Mouse (Mus musculus) cerebellum, adult 18-20 months (tissue): Measurements from ENCODE around the gene Prim1.
"Not testable (repeated sequence)": the region's sequence is repeated elsewhere in the genome, so short reads cannot be mapped to it uniquely, and the experiment has no call there.

Experiments
- DNase-seq, 2 experiments: peaks; one replicate each; pipeline ENCODE4 v3.0.0; 2021

Prim1 gene

GRCm38 (mm10) chr10:128039167-128039566 is 24.2 kb downstream of the Prim1 start:
- no peak for DNase-seq

GRCm38 (mm10) chr10:128039858-128040257 is 24.9 kb downstream of the Prim1 start:
- DNase-seq, result no peak

DNA sequence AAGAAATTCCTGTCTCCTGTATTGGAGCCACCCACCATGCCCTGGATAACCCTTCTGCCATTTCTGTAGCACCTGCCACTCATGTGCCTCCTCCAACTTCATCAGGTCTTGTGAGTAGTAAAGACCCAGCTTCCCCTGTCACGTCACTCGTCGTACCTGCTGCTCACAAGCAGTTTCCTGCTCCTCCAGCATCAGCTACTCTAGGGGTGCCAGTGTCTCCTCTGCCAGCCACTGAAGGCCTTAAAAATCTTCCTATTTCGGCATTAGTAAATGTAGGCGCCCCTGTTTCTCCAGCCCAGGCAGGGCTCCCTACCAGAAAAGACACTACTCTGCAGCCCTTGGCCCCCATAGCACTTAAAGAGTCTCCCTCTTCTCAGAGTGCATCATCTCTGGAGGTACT is 25.3 kb downstream of the Prim1 start:
- DNase-seq, result no peak

- DNase-seq, result no peak
Observed at GRCm38 (mm10) chr10:128041636-128042035, 26.7 kb downstream of the Prim1 start.

DNA sequence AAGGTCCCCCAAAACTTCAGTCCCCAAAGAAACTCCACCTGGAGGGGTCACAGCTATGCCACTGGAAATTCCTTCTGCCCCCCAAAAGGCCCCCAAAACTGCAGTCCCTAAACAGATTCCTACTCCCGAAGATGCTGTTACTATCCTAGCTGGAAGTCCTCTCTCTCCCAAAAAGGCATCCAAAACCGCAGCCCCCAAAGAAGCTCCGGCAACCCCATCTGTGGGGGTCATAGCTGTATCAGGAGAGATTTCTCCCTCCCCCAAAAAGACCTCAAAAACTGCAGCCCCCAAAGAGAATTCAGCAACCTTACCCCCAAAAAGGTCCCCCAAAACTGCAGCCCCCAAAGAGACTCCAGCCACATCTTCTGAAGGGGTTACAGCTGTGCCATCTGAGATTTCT is 27.5 kb downstream of the Prim1 start:
- DNase-seq, result no peak

DNA sequence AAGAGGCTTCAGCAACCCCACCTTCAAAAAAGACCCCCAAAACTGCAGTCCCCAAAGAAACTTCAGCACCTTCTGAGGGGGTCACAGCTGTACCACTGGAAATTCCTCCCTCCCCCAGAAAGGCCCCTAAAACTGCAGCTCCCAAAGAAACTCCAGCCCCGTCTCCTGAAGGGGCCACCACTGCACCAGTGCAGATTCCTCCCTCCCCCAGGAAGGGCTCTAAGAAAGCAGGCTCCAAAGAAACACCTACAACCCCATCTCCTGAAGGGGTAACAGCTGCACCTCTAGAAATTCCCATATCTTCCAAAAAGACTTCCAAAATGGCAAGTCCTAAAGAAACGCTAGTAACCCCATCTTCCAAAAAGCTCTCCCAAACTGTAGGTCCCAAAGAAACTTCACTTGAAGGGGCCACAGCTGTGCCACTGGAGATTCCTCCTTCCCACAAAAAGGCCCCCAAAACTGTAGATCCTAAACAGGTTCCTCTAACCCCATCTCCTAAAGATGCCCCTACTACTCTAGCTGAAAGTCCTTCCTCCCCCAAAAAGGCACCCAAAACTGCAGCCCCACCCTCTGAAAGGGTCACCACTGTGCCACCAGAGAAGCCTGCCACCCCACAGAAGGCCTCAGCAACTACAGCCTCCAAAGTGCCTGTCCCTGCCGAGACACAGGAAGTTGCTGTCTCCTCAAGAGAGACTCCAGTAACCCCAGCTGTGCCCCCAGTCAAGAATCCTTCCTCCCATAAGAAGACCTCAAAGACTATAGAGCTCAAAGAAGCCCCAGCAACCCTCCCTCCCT is 28.3 kb downstream of the Prim1 start:
- no peak for DNase-seq

GRCm38 (mm10) chr10:128048157-128048556 is 33.2 kb downstream of the Prim1 start:
- DNase-seq, result no peak

GRCm38 (mm10) chr10:128049741-128050140 is 34.8 kb downstream of the Prim1 start:
- no peak for DNase-seq

DNA sequence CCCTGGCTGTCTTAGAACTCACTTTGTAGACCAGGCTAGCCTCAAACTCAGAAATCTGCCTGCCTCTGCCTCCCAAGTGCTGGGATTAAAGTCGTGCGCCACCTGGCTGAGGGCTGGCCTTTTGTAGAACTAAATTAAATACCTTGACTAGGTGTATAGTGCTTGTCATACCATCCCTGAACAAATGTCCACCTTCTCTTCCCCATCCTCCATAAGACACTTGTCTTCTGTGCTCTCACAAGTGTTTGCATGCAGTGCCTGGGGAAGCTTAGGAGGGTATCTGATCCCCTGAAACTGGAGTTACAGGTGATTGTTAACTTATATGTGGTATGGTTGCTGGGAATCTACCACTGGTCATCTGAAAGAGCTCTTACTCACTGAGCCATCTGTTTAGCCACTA is 35.4 kb downstream of the Prim1 start:
- DNase-seq, result no peak

DNA sequence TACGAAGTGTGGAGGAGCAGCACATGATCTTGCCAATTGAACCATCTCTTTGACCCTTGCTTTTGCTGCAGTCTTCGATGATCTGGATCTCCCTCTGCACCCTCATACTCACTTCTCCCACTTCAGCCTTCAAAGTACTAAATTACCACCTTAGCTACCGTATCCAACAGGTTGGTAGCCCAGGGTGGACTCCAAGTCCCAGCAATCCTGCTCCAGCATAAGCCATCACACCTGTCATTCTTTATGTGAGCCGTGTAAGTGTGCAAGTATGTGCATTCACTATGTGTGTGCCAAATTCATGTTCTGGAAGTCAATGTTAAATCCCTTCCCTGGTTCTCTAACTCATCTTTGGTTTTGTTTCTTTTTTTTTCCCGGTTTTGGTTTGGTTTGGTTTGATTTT is 36.6 kb downstream of the Prim1 start:
- DNase-seq, result no peak

GRCm38 (mm10) chr10:128052136-128052535 is 37.2 kb downstream of the Prim1 start:
- not testable (repeated sequence) for DNase-seq

DNA sequence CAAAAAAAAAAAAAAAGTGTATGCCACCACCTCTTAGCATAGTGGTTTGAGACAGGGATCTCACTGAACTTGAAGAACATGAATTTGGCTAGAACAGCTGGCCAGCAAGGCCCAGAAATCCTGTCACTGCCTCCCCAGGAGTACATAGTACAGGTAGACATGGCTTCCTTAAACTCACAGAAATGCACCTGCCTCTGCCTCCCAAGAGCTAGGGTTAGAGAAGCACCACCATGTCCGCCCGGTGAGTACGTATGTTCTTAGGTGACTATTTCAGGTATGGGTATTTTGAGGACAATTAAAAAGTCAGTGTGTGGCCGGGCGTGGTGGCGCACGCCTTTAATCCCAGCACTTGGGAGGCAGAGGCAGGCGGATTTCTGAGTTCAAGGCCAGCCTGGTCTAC is 38.0 kb downstream of the Prim1 start:
- DNase-seq, result no peak

DNA sequence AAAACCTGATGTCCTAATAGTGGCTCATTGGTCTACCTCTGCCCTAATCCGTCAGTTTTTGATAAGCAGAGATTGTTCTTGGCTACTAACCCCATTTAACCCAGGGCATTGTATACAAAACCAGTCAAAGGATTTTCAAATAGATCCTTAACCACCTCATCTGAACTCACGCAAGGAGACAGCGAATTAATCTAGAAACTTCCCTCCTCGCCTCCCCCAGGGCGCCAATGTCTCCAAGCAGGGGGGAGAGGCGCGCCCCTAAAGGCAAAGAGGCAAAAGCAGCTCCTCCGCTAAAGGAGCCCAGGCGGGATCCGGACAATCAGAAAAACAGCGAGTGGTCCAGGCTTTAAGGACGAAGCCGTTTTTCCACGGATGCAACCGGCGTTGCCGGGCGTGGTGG is 43.2 kb downstream of the Prim1 start:
- no peak for DNase-seq

DNA sequence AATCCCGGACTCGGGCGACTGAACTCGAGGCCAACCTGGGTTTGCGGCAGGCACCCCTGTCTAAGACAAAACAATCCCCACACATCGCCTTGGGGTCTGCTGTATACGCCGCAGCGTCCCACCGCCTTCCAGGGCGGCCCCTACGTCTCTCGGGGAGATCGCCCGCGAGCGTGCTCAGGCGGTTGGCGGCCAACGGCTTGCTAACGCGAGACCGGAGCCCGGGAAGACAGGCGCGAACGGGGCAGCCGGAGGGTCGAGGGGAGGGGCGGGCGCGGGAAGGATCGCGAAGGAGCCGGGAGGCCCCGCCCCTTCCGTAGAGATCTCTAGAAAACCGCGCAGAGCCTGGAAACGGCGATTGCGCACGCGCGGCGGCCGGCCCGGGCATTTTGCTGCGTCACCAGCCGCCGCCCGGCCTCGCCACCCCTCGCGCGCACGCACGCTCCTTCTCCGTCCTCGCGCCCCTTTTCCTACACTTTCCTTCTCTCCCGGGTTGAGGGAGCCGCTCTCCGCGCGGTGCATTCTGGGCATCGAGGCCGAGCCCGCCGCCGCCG is 43.7 kb downstream of the Prim1 start, which contains the start of gene Ptges3:
Gene Ptges3 (plus strand): TSS at position 354 of the 551 bp plus-strand sequence.
- DNase-seq, result peak; percentile 95 to 99

GRCm38 (mm10) chr10:128059207-128059981 is 44.4 kb downstream of the Prim1 start:
- DNase-seq, result peak; percentile 39 to 56

- no peak for DNase-seq
Observed at GRCm38 (mm10) chr10:128061109-128061508, 46.1 kb downstream of the Prim1 start.

DNA sequence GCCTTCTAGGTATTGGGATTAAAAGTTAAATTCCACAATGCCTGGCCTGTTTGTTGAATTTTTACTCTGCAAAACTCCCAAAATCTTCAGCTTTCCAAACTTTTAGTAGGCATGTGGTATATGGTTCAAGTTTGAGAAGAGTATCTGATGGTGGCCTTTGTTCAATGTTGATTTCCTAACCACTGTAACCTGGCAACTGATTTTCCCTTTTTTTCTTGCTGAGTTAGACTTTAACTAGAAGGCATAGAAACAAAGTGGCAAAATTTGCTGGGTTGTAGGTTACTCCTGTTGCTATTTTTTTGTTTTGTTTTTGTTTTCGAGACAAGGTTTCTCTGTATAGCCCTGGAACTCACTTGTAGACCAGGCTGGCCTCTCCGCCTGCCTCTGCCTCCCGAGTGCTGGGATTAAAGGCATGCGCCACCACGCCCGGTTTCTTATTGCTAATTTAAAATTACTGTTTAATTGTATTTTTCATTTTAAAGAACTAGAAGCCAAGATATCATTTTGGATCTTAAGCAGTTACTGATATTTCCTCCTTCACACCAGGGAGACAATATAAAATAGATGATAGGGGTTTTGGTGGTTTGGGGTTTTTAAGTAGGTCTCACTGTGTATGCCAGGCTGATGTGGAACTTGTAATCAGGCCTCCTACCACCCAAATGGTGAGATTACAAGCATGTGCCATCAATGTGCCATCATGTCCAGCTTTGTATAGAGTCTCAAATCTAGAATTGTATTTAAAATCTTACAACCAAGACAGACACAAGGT is 47.4 kb downstream of the Prim1 start:
- no peak for DNase-seq

DNA sequence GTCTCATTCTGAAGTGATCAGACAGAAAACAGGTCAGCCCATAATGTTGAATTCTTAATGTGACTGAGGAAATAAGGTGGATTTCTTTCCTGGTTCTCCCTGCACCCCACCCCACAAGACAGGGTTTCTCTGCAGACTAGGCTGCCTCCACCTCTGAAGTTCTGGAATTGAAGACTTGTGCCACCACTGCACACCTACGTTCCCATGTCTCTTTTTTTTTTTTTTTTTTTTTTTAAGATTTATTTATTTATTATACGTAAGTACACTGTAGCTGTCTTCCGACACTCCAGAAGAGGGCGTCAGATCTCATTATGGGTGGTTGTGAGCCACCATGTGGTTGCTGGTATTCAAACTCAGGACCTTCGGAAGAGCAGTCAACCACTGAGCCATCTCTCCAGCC is 51.1 kb downstream of the Prim1 start:
- no peak for DNase-seq

DNA sequence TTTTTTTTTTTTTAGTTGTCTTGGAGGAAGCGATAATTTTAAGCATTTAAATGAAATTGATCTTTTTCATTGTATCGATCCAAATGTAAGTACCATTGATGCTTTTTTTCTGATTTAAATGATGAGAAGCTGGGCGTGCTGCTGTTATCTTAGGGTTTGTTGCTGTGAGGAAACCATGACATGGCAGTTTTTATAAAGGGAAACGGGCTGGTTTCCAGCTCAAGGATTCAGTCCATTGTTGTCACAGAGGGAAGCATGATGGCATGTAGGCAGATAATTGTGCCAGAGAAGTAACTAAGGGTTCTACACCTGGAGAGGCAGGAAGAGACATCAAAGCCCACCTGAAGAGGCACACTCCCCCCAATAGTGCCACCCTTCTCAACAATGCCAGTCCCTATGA is 54.2 kb downstream of the Prim1 start:
- no peak for DNase-seq

- DNase-seq, result not testable (repeated sequence)
Observed at GRCm38 (mm10) chr10:128070432-128070831, 55.5 kb downstream of the Prim1 start.

DNA sequence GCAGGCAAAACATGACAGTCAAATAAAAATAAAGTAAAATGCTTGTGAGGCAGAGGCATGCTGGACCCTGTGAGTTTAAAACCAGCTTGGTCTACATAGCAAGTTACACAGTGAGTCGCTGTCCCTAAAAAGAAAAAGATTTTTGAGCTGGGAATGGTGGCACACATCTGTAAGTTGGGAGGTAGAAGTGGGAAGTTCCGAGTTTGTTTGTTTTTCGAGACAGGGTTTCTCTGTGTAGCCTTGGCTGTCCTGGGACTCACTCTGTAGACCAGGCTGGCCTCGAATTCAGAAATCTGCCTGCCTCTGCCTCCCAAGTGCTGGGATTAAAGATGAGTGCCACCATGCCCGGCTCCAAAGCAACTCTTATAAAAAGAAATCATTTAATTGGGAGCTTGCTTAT is 63.3 kb downstream of the Prim1 start:
- not testable (repeated sequence) for DNase-seq
